Mouse (Mus musculus) MEL (cell line): ENCODE measurements around the gene Snapc4.

Source experiments
- BHLHE40 ChIP-seq: IDR thresholded peaks from 2 replicates; pipeline ENCODE4 v1.6.1; 2012; ENCODE audit warnings: low read depth, mild to moderate bottlenecking, inconsistent platforms, low read length, improper control_type of control experiment, borderline replicate concordance
- CHD1 ChIP-seq: IDR thresholded peaks from 2 replicates; pipeline ENCODE4 v1.6.1; 2012; ENCODE audit warnings: low read depth, mild to moderate bottlenecking, inconsistent platforms, low read length, improper control_type of control experiment
- CTCF ChIP-seq, 3 experiments: IDR thresholded peaks in 2 of 3; conservative IDR thresholded peaks in 1 of 3; 2 replicates each; pipeline ENCODE4 v1.5.1; 2011 to 2012; ENCODE audit warnings: low read length in 3 of 3, low read depth in 2 of 3, mild to moderate bottlenecking in 2 of 3, improper control_type of control experiment in 1 of 3, inconsistent platforms in 1 of 3, mixed read lengths in 1 of 3, moderate library complexity in 1 of 3; ENCODE audit not compliant: control insufficient read depth in 1 of 3, insufficient read depth in 1 of 3, poor library complexity in 1 of 3, severe bottlenecking in 1 of 3
- GABPA ChIP-seq: IDR thresholded peaks from 2 replicates; pipeline ENCODE4 v1.6.1; 2012; ENCODE audit warnings: low read depth, mild to moderate bottlenecking, inconsistent platforms, low read length, improper control_type of control experiment, moderate library complexity
- GATA1 ChIP-seq: IDR thresholded peaks from 2 replicates; pipeline ENCODE4 v1.6.1; 2011; ENCODE audit warnings: low read depth, low read length, improper control_type of control experiment
- MAFK ChIP-seq: IDR thresholded peaks from 2 replicates; pipeline ENCODE4 v1.6.1; 2011; ENCODE audit warnings: low read depth, mild to moderate bottlenecking, low read length, improper control_type of control experiment, borderline replicate concordance
- MYC ChIP-seq: IDR thresholded peaks from 2 replicates; pipeline ENCODE4 v1.6.1; 2011; ENCODE audit warnings: low read depth, mild to moderate bottlenecking, low read length, improper control_type of control experiment, moderate library complexity
- POLR2A ChIP-seq, 2 experiments: IDR thresholded peaks; 2 replicates each; pipeline ENCODE4 v1.6.1; 2011 to 2012; ENCODE audit warnings: low read length in 2 of 2, mild to moderate bottlenecking in 2 of 2, control low read depth in 1 of 2, improper control_type of control experiment in 1 of 2, low read depth in 1 of 2, moderate library complexity in 1 of 2; ENCODE audit not compliant: control insufficient read depth in 1 of 2, insufficient read depth in 1 of 2, poor library complexity in 1 of 2
- POLR2AphosphoS5 ChIP-seq: IDR thresholded peaks from 2 replicates; pipeline ENCODE4 v1.6.1; 2012; ENCODE audit warnings: low read depth, borderline replicate concordance, mild to moderate bottlenecking, inconsistent platforms, low read length, moderate library complexity, mixed read lengths
- RAD21 ChIP-seq: IDR thresholded peaks from 2 replicates; pipeline ENCODE4 v1.6.1; 2011; ENCODE audit warnings: mild to moderate bottlenecking, low read depth, low read length, improper control_type of control experiment
- USF2 ChIP-seq, 2 experiments: IDR thresholded peaks; 2 replicates each; pipeline ENCODE4 v1.6.1; 2011 to 2012; ENCODE audit warnings: improper control_type of control experiment in 2 of 2, low read length in 2 of 2, borderline replicate concordance in 1 of 2, inconsistent platforms in 1 of 2, low read depth in 1 of 2, mild to moderate bottlenecking in 1 of 2; ENCODE audit not compliant: insufficient read depth in 1 of 2
- ZC3H11A ChIP-seq: IDR thresholded peaks from 2 replicates; pipeline ENCODE4 v1.6.1; 2012; ENCODE audit warnings: low read depth, mild to moderate bottlenecking, inconsistent platforms, low read length, improper control_type of control experiment
- ZNF384 ChIP-seq: IDR thresholded peaks from 2 replicates; pipeline ENCODE4 v1.6.1; 2012; ENCODE audit warnings: low read depth, mild to moderate bottlenecking, inconsistent platforms, low read length, improper control_type of control experiment

- TF ChIP-seq CHD1 (no peak), CTCF (IDR thresholded peaks at IDR 0.05 in 2 of 3, conservative IDR thresholded peaks at IDR 0.05 in 1 of 3; ENCODE audit: control insufficient read depth in 1 of 3, insufficient read depth in 1 of 3, low read depth in 2 of 3, low read length in 3 of 3, poor library complexity in 1 of 3, severe bottlenecking in 1 of 3) (no peak), RAD21 (no peak), USF2 (IDR thresholded peaks at IDR 0.05; ENCODE audit: borderline replicate concordance in 1 of 2, insufficient read depth in 1 of 2, low read depth in 1 of 2, low read length in 2 of 2) (no peak), POLR2A (IDR thresholded peaks at IDR 0.05; ENCODE audit: control insufficient read depth in 1 of 2, insufficient read depth in 1 of 2, low read depth in 1 of 2, low read length in 2 of 2, poor library complexity in 1 of 2) (no peak), ZNF384 (no peak), GATA1 (no peak), MYC (no peak), BHLHE40 (no peak), GABPA (no peak), ZC3H11A (no peak), POLR2AphosphoS5 (no peak), MAFK (no peak)
Observed at GRCm38 (mm10) chr2:26403306-26403705, 22.9 kb upstream of the Snapc4 start.
